Mouse (Mus musculus) cerebellum, adult 8-10 months (tissue): ENCODE data around the gene Prdm16.

Experiments
- DNase-seq: peaks from one replicate; pipeline ENCODE4 v3.0.0; 2022

Prdm16 gene

GRCm38 (mm10) chr4:154636721-154637311, at the start of gene Prdm16:
Prdm16 (minus strand) TSS chr4:154636873.
- DNase-seq, result no peak

DNA sequence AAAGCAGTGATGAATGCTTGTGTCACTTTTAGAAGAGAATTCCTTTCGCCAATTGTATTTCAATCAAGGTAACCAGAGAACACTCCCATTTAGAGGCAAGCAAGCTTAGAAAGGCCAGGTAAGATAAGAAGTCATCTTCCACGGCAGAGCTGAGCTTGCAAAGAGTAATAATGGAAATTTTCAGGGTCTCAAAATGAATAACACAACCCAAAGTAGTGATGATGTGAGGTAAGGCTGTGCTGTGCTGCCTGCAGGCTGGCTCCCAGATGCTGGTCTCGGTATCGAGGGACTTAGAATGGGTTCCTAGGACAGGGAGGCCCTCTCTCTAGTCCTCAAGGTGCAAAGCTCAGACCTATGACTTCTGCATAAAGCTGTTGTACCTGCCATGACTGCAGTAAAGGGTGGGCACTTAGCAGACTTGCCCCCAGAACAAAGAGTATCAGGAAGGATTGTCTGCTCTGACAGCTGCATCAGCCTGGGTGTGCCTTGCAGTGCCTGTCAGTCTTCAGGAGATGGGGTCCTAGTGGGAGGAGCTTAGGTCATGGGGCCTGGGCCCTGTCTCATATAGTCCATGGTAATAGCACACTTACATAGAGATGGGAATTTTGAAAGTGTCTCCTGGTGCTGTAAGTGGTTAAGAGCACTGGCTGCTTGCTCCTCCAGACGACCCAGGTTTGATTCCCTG, 46.5 kb upstream of the Prdm16 start:
- no peak for DNase-seq

GRCm38 (mm10) chr4:154682311-154682710, 45.6 kb upstream of the Prdm16 start:
- no peak for DNase-seq

DNA sequence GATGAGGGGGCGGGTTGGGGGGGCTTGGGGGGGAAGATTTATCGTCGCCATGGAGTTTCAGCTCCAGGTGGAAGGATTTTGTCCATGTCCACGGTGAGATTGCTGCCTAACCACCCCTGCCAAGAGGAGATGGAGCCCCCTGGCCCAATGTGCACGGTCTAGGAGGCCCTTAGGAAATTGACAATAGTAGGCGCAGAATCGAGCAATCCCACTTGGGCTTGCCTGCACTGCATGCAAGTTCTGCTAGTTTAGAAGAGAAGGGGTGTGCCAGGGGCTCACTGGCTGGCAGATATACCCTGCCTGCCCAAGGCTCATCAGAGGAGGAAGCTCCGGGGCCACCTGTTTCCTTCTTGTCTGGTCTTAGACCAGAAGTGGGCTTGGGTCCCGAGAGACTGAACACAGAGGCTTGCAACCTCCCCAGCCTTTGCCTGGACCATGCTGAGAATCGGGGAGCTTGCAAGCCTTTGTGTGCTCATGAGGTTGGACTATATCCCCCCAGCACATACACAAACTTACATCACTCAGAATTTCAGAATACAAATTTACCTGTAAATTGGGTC, 38.8 kb upstream of the Prdm16 start:
- DNase-seq, result no peak

DNA sequence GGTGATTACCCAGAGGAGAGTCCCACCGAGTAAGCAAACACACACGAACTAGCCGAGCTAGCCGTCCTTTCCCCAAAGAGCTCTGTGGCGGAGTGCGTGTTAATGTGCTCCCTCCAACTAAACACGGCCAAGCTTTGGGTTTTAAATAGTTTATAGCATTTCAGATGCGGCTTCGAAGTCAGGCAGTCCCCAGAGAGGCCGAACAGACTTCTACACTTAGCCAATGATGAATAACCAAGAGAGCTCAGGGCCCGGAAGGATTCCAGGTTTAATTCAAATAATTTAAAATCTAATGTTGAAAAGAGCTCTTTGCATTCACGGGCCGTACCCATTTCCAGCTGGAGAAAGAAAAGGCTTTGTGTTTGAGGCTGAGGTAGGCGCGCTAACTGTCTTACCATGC, 38.3 kb upstream of the Prdm16 start:
- no peak for DNase-seq

DNA sequence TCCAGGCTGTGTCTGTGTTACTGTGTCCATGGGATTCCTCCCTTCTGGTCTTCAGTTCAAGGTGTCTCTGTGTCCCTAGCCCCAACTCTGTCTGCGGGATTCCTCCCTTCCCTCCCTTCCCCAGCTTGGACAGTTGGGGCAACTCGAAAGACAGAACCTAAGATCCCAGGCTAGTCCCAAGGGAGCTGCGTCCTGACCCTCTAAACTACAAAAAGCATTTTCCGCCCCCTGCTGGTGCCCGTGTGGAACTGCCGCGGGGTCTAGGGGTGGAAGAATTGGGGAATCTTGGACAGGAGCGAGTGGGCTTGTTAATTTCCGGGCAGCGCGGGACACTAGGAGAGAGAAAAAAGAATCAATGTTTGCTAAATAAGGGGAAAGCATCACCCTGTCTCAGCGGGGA, 37.9 kb upstream of the Prdm16 start:
- DNase-seq, result peak; percentile 10

DNA sequence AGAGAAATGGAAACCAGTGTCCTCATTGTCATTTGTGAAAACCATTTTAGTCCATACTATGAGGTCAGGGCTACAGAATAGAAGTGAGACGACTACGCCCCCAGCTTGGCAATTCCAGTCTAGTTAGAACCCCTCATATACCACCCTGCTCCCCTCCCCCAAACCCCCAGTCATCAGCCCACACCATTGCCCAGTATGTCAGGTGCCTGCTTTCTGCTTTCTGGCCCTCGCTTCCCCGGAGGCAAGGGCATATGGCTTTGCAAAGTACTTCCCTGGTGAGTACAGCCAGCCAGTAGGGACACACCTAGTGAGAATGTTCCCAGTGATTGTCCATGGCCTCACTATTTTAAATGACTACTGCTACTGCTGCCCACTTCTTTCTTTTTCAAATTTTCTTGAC, 37.3 kb upstream of the Prdm16 start:
- no peak for DNase-seq

GRCm38 (mm10) chr4:154672027-154672426, 35.4 kb upstream of the Prdm16 start:
- DNase-seq, result no peak

GRCm38 (mm10) chr4:154671232-154671912, 34.7 kb upstream of the Prdm16 start:
- no peak for DNase-seq

DNA sequence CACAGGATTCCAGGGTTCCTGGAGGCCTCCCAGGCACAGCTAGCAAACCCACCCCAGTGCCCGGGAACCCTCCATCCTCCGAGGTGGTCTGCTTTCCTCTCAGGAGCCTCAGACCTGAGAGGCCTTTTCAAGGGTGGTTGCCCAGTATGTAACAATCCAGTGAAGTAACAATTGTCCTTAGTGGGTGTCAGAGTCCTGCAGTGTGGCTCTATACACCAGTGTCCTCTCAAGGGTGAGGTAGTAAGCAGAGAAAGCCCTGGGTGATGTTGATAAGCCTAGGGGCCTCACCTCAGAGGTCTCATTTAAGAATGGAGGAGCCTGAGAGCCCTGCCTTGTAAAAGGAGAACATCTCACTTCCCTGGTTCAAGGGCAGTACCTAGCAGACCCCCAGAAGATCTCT, 31.1 kb upstream of the Prdm16 start, which contains the start of gene Actrt2:
Actrt2 (minus strand) TSS at position 101 of the 400 bp plus-strand sequence.
- no peak for DNase-seq

- no peak for DNase-seq
These were observed 26.1 kb upstream of the Prdm16 start for GRCm38 (mm10) chr4:154662681-154663215.

DNA sequence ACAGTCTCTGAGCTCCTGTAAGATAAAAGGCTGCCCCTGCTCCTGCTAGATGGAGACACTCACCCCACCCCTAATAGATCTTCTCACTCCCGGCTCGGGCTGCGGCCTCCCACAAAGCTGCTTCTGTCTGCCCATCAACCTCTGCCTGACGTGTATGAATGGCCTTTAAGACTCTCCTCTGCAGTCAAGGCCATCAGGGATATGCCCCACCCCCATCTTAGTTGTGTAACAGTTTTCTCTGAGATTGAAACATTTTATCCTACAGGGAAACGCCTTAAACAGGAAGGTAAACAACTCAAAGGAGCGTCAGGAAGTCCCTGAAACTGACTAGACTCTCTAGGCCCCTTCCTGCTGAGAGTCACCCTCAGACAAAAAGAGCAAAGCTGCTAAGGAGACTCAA, 24.6 kb upstream of the Prdm16 start:
- DNase-seq, result no peak

- DNase-seq, result no peak
These were observed 23.4 kb upstream of the Prdm16 start for GRCm38 (mm10) chr4:154660025-154660424.

GRCm38 (mm10) chr4:154655134-154655910, 18.6 kb upstream of the Prdm16 start:
- DNase-seq, result no peak

- DNase-seq, result no peak
These were observed 15.8 kb upstream of the Prdm16 start for GRCm38 (mm10) chr4:154652494-154652893.

GRCm38 (mm10) chr4:154649083-154649747, 12.5 kb upstream of the Prdm16 start:
- DNase-seq, result no peak

DNA sequence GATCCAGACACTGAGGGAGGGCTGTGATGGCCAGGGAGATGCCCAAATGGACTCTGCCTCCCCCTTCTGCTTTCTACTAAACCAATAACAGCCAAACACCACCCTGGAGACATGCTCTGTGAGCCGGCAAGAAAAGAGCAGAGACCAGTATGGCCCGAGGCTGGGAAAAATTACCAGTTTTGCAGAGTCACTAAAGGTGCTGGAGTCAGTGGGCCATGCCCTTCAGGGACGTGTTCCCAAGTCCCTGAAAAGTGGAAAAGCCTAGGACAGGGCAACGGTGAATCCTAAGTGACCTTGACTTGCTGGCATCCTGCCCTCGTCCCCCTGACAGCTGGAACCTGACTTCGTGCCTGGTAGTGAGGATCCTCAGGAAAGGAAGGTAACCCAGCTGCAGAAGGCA, 5.8 kb upstream of the Prdm16 start:
- DNase-seq, result no peak

DNA sequence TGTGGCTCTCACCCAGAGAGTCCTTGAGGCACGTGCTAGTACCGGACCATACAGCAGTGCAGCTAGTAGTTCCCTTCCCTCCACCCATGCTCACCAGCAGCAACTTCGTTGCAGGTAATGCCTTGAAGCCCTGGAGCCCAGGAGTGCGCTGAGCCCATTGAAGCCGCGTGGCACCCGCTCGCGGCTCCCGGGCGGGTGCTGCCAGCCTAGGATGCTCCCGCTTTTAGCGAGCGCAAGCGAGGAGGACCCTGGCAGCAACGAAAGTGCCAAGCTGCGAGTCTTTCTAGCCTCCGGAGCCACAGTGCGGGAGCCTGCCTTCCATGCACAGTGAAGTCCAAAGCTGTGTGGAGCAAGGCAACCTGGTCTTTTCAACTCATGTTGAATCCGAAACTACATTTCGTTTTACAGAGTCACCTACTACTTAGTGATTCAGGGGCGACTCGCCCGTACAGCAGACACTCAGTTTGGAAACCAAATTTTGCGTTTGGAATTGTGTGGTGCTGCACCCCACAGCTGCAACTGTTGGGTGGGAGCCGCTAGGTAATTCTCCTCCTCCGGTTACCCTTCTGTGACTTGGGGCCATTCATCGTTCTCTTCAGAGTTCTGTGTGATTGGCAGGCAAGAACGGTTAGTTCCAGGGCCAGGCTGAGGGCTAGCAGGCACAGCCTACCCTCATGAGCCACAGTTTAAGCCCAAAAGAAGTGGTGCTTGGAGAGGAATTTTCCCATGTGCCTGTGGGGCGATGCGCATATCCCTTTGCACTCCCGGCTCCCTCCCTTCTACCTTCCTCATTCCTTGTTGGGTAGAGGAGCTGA, 4.8 kb upstream of the Prdm16 start:
- DNase-seq, result no peak

- DNase-seq, result no peak
These were observed 4.0 kb upstream of the Prdm16 start for GRCm38 (mm10) chr4:154640443-154641295.
